Mouse (Mus musculus) embryonic facial prominence, embryonic 11.5 days (tissue): ENCODE data around the gene Ica1. TPM values are rescaled to one million over a fixed set of nuclear protein-coding genes. Genes with fewer than 3 reads are reported as not detected.

Source experiments
- ATAC-seq: fragments of 200-750 bp; cut with Nextera tagmentation; replicated peaks from 2 replicates; pipeline ENCODE4 v1.8.0; 2017; ENCODE audit warnings: low read depth; ENCODE audit not compliant: insufficient number of reproducible peaks, low FRiP score, low TSS enrichment
- DNase-seq: peaks from one replicate; pipeline ENCODE4 v3.0.0-alpha.2; 2015; ENCODE audit warnings: low spot score
- H3K27ac ChIP-seq: fragments of 300-500 bp; sonication (generic); replicated peaks from 2 replicates; pipeline ENCODE4 v1.5.1; 2014; ENCODE audit warnings: mild to moderate bottlenecking, low read depth, low read length, control low read depth
- H3K27me3 ChIP-seq: fragments of 300-500 bp; sonication (generic); 2 replicates; pipeline ENCODE4 v1.6.1; 2014; ENCODE audit warnings: mild to moderate bottlenecking, low read length, moderate library complexity, mixed read lengths; ENCODE audit not compliant: control insufficient read depth, insufficient read depth
- H3K36me3 ChIP-seq: fragments of 300-500 bp; sonication (generic); replicated peaks from 2 replicates; pipeline ENCODE4 v1.6.1; 2014; ENCODE audit warnings: low read depth, mild to moderate bottlenecking, low read length, moderate library complexity, mixed read lengths; ENCODE audit not compliant: control insufficient read depth, insufficient read depth
- H3K4me1 ChIP-seq: fragments of 300-500 bp; sonication (generic); 2 replicates; pipeline ENCODE4 v1.6.1; 2014; ENCODE audit warnings: low read length, mixed read lengths; ENCODE audit not compliant: control insufficient read depth, insufficient read depth
- H3K4me2 ChIP-seq: fragments of 300-500 bp; sonication (generic); 2 replicates; pipeline ENCODE4 v1.6.1; 2014; ENCODE audit warnings: low read depth, mild to moderate bottlenecking, control low read depth, low read length, moderate library complexity
- H3K4me3 ChIP-seq: fragments of 300-500 bp; sonication (generic); 2 replicates; pipeline ENCODE4 v1.5.1; 2014; ENCODE audit warnings: low read depth, low read length, control low read depth
- H3K9ac ChIP-seq: fragments of 300-500 bp; sonication (generic); replicated peaks from 2 replicates; pipeline ENCODE4 v1.6.1; 2014; ENCODE audit warnings: mild to moderate bottlenecking, control low read depth, low read length
- H3K9me3 ChIP-seq: fragments of 300-500 bp; sonication (generic); replicated peaks from 2 replicates; pipeline ENCODE4 v1.6.1; 2016; ENCODE audit warnings: mild to moderate bottlenecking, low read length, inconsistent platforms, mixed read lengths; ENCODE audit not compliant: control insufficient read depth
- WGBS: fragments of 180-500 bp; shearing (Covaris S2); extraction: QIAGEN DNeasy Blood & Tissue Kit; methylation state at CpG from one replicate; pipeline ENCODE4 v1.1.7; 2014; 5-methylcytosine and 5-hydroxymethylcytosine counted together
- polyA plus RNA-seq: library from polyadenylated mRNA; unstranded; fragments of >200 nt; fragmentation: Nextera tagmentation; extraction: Ambion mirVana; gene quantifications from 2 replicates; pipeline ENCODE4 v1.2.1, GENCODE M21; 2014

The Ica1 gene
- polyA plus RNA-seq, 1 experiment from 2014 or later: 21.4 TPM

DNA sequence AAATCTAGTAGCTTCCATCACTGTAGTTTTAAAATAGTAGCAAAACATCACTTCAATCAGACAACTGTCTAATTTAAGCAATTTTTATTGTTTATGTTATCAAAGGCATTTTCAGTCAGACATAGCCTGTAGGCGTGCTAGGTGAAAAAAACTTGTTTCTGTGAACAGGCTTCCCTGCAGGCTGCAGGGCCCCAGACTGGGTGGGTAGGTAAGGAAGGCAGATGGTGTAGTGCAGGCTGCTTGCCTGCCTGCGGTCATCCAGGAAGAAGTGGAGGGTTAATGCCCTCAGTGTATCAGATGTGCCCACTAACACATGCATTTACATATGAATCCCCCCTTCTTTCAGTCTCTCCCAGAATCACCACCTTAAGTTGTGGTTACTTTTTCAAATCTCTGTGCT, 132.6 kb downstream of the Ica1 start:
- no peak overlapping the region for H3K27ac ChIP-seq
- DNase-seq: no peak
- no peaks in the 10 kb centered on the region for H3K9me3 ChIP-seq
- no peaks in the 10 kb centered on the region for H3K4me1 ChIP-seq
- H3K4me2 ChIP-seq: no peak overlapping the region
- H3K9ac ChIP-seq: no peak overlapping the region
- ATAC-seq: no peak
- H3K27me3 ChIP-seq: no peaks in the 10 kb centered on the region
- no peaks in the 10 kb centered on the region for H3K36me3 ChIP-seq
- H3K4me3 ChIP-seq: no peak overlapping the region
- 58% methylated on average over 2 of the region's 2 CpGs for WGBS

DNA sequence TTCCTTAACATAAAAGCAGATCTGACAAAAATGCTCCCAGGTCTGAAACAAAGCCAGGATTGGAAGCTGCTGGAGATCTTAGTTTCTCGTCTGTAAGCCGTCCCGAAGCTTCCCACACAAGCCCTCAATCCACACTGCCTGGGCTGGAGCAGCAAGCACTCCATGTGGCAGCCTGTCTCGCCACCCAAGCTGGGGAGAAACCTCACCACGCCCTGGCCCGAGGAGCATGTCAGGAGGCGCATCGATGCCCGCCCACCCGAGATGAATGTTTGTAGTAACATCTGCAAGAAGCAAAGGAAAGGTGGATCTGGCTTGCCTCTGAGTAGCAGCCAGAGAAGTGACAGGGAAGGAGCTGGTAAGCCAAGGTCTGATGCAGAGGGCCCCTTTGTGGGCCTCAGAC, 133.6 kb downstream of the Ica1 start:
- 93% methylated on average over 10 of the region's 10 CpGs for WGBS
- H3K4me2 ChIP-seq: no peak overlapping the region
- H3K9me3 ChIP-seq: no peaks in the 10 kb centered on the region
- no peaks in the 10 kb centered on the region for H3K27me3 ChIP-seq
- no peak overlapping the region for H3K27ac ChIP-seq
- ATAC-seq (no peak), DNase-seq (no peak)
- H3K4me1 ChIP-seq: no peaks in the 10 kb centered on the region
- H3K9ac ChIP-seq: no peak overlapping the region
- no peak overlapping the region for H3K4me3 ChIP-seq
- H3K36me3 ChIP-seq: no peaks in the 10 kb centered on the region

DNA sequence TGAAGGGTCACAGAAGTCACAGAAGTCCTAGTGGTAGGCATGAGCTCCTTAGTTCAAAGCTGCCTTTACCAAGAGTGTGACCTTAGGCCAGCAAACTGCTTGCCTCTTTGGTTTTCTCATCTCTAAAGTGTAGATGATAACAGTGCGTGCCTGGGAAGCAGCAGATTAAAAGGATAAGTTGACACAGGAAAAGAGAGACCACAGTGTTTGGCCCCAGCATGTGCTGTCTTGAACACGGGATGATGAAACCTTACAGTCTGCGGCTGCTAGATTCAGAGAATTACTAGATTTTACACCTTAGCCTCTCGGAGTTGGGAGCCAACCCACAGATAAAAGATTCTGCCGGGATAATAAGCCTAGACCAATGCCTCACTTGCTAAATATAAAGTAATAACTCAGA, 137.4 kb downstream of the Ica1 start:
- H3K4me2 ChIP-seq: no peak overlapping the region
- 90% methylated on average over 5 of the region's 5 CpGs for WGBS
- DNase-seq: no peak
- no peaks in the 10 kb centered on the region; the same call in 1 of the 2 replicates for H3K36me3 ChIP-seq
- H3K4me1 ChIP-seq: no peaks in the 10 kb centered on the region
- no peak overlapping the region for H3K27ac ChIP-seq
- H3K4me3 ChIP-seq: no peak overlapping the region
- ATAC-seq: no peak
- H3K9ac ChIP-seq: no peak overlapping the region
- no peaks in the 10 kb centered on the region for H3K9me3 ChIP-seq
- H3K27me3 ChIP-seq: no peaks in the 10 kb centered on the region

DNA sequence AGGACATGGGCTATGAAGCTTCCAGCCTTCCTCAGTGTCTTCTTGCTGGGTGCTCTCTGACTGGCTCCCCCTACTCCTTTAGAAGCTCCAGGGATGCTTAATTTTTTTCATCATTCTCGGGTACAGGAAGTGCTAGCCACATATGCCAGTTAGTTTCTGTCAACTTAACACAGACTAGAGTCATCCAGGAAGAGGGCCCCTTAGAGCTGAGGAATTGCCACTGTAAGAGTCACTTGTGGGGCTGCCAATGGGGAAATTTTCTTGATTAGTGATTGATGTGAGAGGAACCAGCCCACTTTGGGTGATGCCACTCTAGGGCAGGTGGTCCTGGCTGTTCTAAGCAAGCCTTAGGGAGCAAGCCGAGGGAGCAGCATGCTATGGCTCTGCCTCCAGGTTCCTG, 138.8 kb downstream of the Ica1 start:
- ATAC-seq (no peak), DNase-seq (no peak)
- no peaks in the 10 kb centered on the region for H3K27me3 ChIP-seq
- no peak overlapping the region for H3K4me2 ChIP-seq
- no peaks in the 10 kb centered on the region; the same call in 1 of the 2 replicates for H3K36me3 ChIP-seq
- H3K9ac ChIP-seq: no peak overlapping the region
- no peak overlapping the region for H3K4me3 ChIP-seq
- H3K27ac ChIP-seq: no peak overlapping the region
- 92% methylated on average over 2 of the region's 2 CpGs for WGBS
- no peaks in the 10 kb centered on the region for H3K9me3 ChIP-seq
- no peaks in the 10 kb centered on the region for H3K4me1 ChIP-seq

DNA sequence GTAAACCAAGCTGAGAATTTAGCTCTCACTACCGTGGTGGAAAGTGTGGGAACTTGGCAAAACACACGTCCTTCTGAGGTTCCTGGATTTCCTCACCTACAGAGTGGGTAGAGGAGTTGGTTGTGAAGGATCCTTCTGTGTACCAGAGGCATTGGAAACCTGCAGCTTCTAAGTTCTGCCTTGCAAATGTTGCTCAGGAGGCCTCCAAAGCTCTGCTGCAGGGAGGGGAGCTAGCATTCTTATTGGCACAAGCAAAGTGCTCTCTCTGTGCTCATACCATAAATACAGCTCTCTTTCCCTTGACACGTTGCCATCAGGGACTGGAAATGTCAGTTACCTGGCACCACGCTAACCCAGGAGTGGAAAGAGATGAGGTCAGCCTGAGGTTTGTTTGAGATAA, 139.4 kb downstream of the Ica1 start:
- Histone ChIP-seq H3K9ac (no peak overlapping the region), H3K4me3 (no peak overlapping the region), H3K27ac (no peak overlapping the region), H3K27me3 (no peaks in the 10 kb centered on the region), H3K36me3 (no peaks in the 10 kb centered on the region; the same call in 1 of the 2 replicates), H3K4me1 (no peaks in the 10 kb centered on the region), H3K4me2 (no peak overlapping the region), H3K9me3 (no peaks in the 10 kb centered on the region)
- WGBS: 81% methylated on average over 4 of the region's 4 CpGs
- ATAC-seq (no peak), DNase-seq (no peak)

DNA sequence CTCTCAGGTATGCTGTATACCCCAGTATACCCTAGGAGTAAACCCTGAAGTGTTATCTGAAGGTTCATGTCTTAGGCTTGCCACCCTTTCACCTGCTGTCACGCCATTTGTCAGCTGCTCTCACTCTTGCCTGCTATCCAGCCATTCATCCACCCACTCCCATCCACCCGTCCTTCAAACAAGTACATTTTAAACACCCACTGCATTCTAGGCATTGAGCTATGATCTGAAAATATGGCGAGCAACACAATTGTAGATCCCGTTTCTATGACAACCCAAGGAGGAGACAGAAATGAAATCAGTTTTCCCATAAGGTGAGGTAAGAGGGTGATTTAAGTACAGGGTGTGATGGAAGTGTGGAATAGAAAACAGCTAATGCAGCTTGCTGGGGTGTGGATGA, 140.2 kb downstream of the Ica1 start:
- ATAC-seq (no peak), DNase-seq (no peak)
- H3K36me3 ChIP-seq: no peaks in the 10 kb centered on the region; the same call in 1 of the 2 replicates
- H3K9me3 ChIP-seq: no peaks in the 10 kb centered on the region
- H3K9ac ChIP-seq: no peak overlapping the region
- H3K27ac ChIP-seq: no peak overlapping the region
- H3K27me3 ChIP-seq: no peaks in the 10 kb centered on the region
- 87% methylated on average over 4 of the region's 4 CpGs for WGBS
- H3K4me2 ChIP-seq: no peak overlapping the region
- H3K4me3 ChIP-seq: no peak overlapping the region
- no peaks in the 10 kb centered on the region for H3K4me1 ChIP-seq

DNA sequence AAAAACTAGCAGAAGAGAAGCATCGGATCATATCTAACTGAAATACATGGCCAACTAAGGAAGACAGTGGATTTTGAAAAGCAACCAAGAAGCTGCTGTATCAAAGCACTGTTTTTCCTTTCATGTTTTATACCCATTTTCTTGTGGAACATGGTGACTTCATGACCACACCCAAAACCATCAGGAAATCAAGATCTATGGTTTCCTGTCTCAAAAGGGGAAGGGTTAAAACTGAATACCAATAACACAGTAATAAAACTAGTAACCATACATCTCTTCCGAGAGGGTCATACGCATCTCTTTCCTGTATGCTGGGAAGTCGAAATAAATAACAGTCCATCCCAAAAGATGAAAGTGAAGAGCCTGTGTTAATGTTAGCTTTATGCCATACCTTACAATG, 145.6 kb downstream of the Ica1 start:
- no peak overlapping the region for H3K4me2 ChIP-seq
- 98% methylated on average over 4 of the region's 4 CpGs for WGBS
- DNase-seq: no peak

DNA sequence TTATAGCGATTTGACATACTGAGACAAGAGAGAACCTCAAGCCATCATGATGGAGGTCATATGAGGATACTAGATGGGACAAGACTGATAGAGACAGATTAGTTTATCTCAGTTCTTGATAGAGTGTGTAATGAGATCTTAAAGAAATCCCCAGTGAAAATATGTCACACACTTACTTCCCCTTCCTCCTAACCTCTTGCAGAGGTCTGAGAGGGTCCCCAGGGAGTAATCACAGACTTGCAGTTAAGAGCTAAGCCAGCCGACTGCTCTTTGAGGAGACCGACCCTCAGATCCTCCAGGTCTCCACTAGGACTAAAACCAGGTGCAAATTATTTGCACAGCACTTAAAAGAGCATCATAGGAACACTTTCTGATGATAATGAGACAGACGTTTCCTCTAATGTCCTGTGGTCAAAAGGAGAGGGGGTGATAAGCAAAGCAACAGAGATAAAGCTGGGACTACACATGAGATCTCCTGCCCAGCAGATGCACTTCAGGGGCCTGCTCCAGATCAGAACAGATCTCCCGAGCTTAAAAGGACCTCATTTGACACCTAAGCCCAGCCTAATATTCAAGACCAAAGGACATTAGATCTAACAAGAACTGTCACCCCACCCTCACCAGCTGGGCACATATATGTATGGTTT, 146.2 kb downstream of the Ica1 start:
- 59% methylated on average over 5 of the region's 5 CpGs for WGBS
- ATAC-seq: no peak
- no peaks in the 10 kb centered on the region for H3K4me1 ChIP-seq
- H3K4me2 ChIP-seq: no peak overlapping the region
- no peak overlapping the region for H3K9ac ChIP-seq
- no peak overlapping the region for H3K27ac ChIP-seq
- no peak for DNase-seq
- no peaks in the 10 kb centered on the region for H3K9me3 ChIP-seq
- H3K36me3 ChIP-seq: no peaks in the 10 kb centered on the region; the same call in 1 of the 2 replicates
- H3K27me3 ChIP-seq: no peaks in the 10 kb centered on the region
- H3K4me3 ChIP-seq: no peak overlapping the region

More for the DNA sequence above, 145.6 kb downstream of the Ica1 start:
- Histone ChIP-seq H3K4me1 (no peaks in the 10 kb centered on the region), H3K9ac (no peak overlapping the region), H3K9me3 (no peaks in the 10 kb centered on the region), H3K4me3 (no peak overlapping the region), H3K27ac (no peak overlapping the region), H3K36me3 (no peaks in the 10 kb centered on the region; the same call in 1 of the 2 replicates), H3K27me3 (no peaks in the 10 kb centered on the region)
- no peak for ATAC-seq
